Mouse (Mus musculus) monocyte, adult 59 days (primary cell): ENCODE data around the gene Olfr122. TPM values are rescaled to one million over a fixed set of nuclear protein-coding genes. Genes with fewer than 3 reads are reported as not detected.

Experiments
- total RNA-seq, 2 experiments: library from RNA; stranded (reverse); gene quantifications; one replicate each; pipeline ENCODE4 v1.2.4; 2023

Olfr122 gene
- not detected for total RNA-seq

DNA sequence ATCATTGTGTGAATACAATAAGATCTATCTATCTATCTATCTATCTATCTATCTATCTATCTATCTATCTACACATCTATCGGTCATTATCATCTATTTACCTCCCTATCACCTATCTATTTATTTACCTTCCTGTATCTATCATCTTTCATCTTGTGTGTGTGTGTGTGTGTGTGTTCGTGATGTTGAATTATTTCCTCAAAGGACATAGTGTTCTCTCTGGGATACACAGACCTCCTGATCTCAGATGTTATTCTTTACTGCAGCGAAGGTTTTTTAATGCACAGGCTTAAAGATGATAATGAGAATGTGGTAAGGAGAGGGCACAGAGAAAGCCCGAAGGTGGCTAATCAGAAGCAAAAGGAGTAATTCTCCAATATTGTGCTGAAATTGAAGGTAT lies at the start of gene Olfr122:
Gene Olfr122, plus strand, starts transcription at position 301 of the 400 bp plus-strand sequence.

DNA sequence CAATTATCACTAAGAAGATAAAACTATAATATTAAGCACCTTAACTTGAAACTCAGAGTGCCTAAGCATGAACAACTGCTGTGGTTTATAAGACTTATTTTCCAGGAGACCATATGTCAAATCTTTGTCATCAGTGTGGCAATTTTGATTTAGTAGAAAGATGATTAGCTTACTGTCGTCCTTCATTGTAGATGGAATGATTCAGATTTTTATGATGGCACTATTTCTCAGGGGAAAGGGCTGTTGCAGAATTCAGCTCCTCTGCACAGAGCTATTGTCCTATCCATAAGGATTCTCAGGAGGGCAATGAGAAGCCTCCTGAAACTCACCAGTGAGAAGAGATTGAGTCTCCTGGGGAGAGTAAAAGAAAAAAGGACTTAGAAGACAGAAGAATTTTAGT lies 46.9 kb upstream of the Olfr122 start, which contains the start of gene Olfr120:
Gene Olfr120, plus strand, starts transcription at position 301 of the 400 bp plus-strand sequence.

GRCm38 (mm10) chr17:37793229-37793628 lies 24.8 kb downstream of the Olfr122 start, which contains the start of gene Olfr123:
Gene Olfr123, plus strand, starts transcription at chr17:37793529.

GRCm38 (mm10) chr17:37799588-37799987 lies 31.2 kb downstream of the Olfr122 start, which contains the start of gene Olfr124:
Gene Olfr124, plus strand, starts transcription at chr17:37799888.

Other genes starting within 250 kb of the Olfr122 start
- gene Olfr112, start 199.2 kb upstream of the Olfr122 start, total RNA-seq: not detected
- gene Olfr113, start 190.9 kb upstream of the Olfr122 start, total RNA-seq: not detected
- gene Olfr114, start 175.9 kb upstream of the Olfr122 start, total RNA-seq: not detected
- not detected for gene Olfr115, start 141.5 kb upstream of the Olfr122 start, total RNA-seq
- gene Olfr116, start 141.4 kb upstream of the Olfr122 start, total RNA-seq: not detected
- not detected for gene Olfr117, start 104.8 kb upstream of the Olfr122 start, total RNA-seq
- not detected for gene Olfr118, start 101.6 kb upstream of the Olfr122 start, total RNA-seq
- not detected for gene Olfr119, start 72.0 kb upstream of the Olfr122 start, total RNA-seq
- gene Olfr120, start 46.8 kb upstream of the Olfr122 start, total RNA-seq: not detected
- not detected for gene Olfr121, start 19.8 kb upstream of the Olfr122 start, total RNA-seq
- not detected for gene Olfr123, start 24.9 kb downstream of the Olfr122 start, total RNA-seq
- gene Olfr124, start 31.3 kb downstream of the Olfr122 start, total RNA-seq: not detected
- gene Olfr125, start 64.3 kb downstream of the Olfr122 start, total RNA-seq: not detected
- gene Olfr126, start 78.9 kb downstream of the Olfr122 start, total RNA-seq: not detected
- not detected for gene Olfr127, start 131.8 kb downstream of the Olfr122 start, total RNA-seq
- not detected for gene Olfr128, start 151.9 kb downstream of the Olfr122 start, total RNA-seq
- gene Olfr761, start 184.5 kb downstream of the Olfr122 start, total RNA-seq: not detected